11 mouse cellular contexts compared by ENCODE assay signal in the genomic region with DNA sequence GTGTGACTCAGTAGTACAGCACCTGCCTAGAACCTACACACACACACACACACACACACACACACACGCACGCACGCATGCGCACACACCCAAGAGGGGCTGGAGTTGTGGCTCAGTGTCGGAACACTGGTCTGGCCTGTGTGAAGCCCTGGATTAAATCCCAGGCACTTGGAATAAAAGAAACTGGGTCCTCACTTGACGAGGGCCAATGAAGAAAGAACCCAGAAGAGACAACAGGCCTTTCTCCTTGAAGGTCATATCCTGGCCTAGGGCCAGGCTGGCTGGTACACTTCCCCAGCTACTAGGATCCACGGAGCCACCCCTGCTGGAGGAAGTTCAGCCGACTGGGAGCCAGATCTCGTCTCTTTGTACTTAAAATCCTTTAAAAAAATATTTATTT. TPM values are rescaled to one million over a fixed set of nuclear protein-coding genes. Genes with fewer than 3 reads are reported as not detected.
A peak's percentile ranks its signal among the peaks of the same experiment; 100 is the strongest.
DNase-seq lines count a peak whose midpoint lies in the region; ATAC-seq and TF ChIP-seq lines count a peak whose summit lies in the region.
"Had no signal": no experiment of that assay in that cellular context is flagged by ENCODE, and none has a peak within 500 bp of the region (broad histone marks: within the 10 kb centered on the region; RNA-seq: fewer than 3 reads in every experiment).

No protein-coding gene starts in this region.

- DNase-seq in frontal cortex, postnatal 25 days (ENCODE audit: low spot score in 2 of 2) = no peak
- DNase-seq in ovary, postnatal 36 days (ENCODE audit: low spot score) = peak; percentile 18
- DNase-seq in ovary, postnatal 14 days (ENCODE audit: low spot score) = no peak
- DNase-seq in gastrocnemius, postnatal 4 days (ENCODE audit: low spot score in 2 of 2) = no peak

- WGBS in hindbrain, embryonic 16.5 days = 66% methylated on average over 9 of the region's 9 CpGs
- 36% methylated on average over 9 of the region's 9 CpGs for WGBS in olfactory bulb, adult 2 months

- peaks cover 27% of the 10 kb centered on the region for H3K36me3 ChIP-seq in hindbrain, embryonic 16.5 days (ENCODE audit: control insufficient read depth, insufficient read depth, low read length)

- peak overlapping the region; percentile 74 for H3K27ac ChIP-seq in hindbrain, embryonic 16.5 days (ENCODE audit: low read depth, low read length)
- peak overlapping the region; percentile 76 for H3K27ac ChIP-seq in olfactory bulb, adult 2 months (ENCODE audit: insufficient read depth, low read depth, low read length)
- H3K27ac ChIP-seq: liver, embryonic 14.5 days; midbrain, embryonic 12.5 days had no signal

- H3K4me1 ChIP-seq in hindbrain, embryonic 16.5 days (ENCODE audit: control insufficient read depth, insufficient read depth, low read depth, low read length) = peaks cover 25% of the 10 kb centered on the region
- peaks cover 29% of the 10 kb centered on the region for H3K4me1 ChIP-seq in olfactory bulb, adult 2 months (ENCODE audit: control insufficient read depth, insufficient read depth, low read length)

- H3K27me3 ChIP-seq in hindbrain, embryonic 16.5 days (replicated peaks; ENCODE audit: control insufficient read depth, insufficient read depth, low read length) = no peaks in the 10 kb centered on the region
- H3K27me3 ChIP-seq: midbrain, embryonic 12.5 days had no signal

- H3K9me3 ChIP-seq in hindbrain, embryonic 16.5 days (ENCODE audit: control insufficient read depth, low read length) = no peaks in the 10 kb centered on the region
- H3K9me3 ChIP-seq: midbrain, embryonic 12.5 days had no signal

- H3K4me3 ChIP-seq in hindbrain, embryonic 16.5 days (ENCODE audit: low read length) = no peak overlapping the region
- no peak overlapping the region for H3K4me3 ChIP-seq in olfactory bulb, adult 2 months (ENCODE audit: insufficient read depth, low read depth, low read length)
- H3K4me3 ChIP-seq: erythroblast, embryonic 14.5 days; midbrain, embryonic 12.5 days had no signal

- peak; percentile 13; the same call in 1 of the 2 replicates for ATAC-seq in frontal cortex, adult (ENCODE audit: low TSS enrichment)
- ATAC-seq in hindbrain, embryonic 16.5 days = peak; percentile 72

- TF ChIP-seq CTCF in olfactory bulb, adult 2 months (IDR thresholded peaks at IDR 0.05; ENCODE audit: insufficient read depth, low read depth, low read length) = no peak

- H3K9ac ChIP-seq in hindbrain, embryonic 16.5 days (ENCODE audit: low read depth, low read length) = no peak overlapping the region
- H3K9ac ChIP-seq: liver, embryonic 14.5 days; midbrain, embryonic 12.5 days had no signal

- no peak overlapping the region for H3K4me2 ChIP-seq in hindbrain, embryonic 16.5 days (ENCODE audit: low read length)
- H3K4me2 ChIP-seq: midbrain, embryonic 12.5 days had no signal

- TF ChIP-seq POLR2A in olfactory bulb, adult 2 months (IDR thresholded peaks at IDR 0.05; ENCODE audit: insufficient read depth, low read depth, low read length) = no peak

RNA-seq across cellular contexts. Expression of gene Clip2, which starts 20.6 kb away (rescaled TPM):
- polyA plus RNA-seq in hindbrain, embryonic 16.5 days (2015; fragmentation: Nextera tagmentation; extraction: Ambion mirVana) = 14.4 and 15.8 TPM in 2 replicates
- polyA plus RNA-seq in olfactory bulb, adult 2 months (2012; ENCODE audit: insufficient read depth, insufficient read length, low replicate concordance, missing spikeins) = not detected in 2 replicates
- 10 to 100 TPM; 15.8 to 17.6 TPM for total RNA-seq in gastrocnemius, postnatal 4 days (2021)

RNA-seq across cellular contexts. Expression of gene Syna, which starts 28.4 kb away (rescaled TPM):
- polyA plus RNA-seq in hindbrain, embryonic 16.5 days (2015; fragmentation: Nextera tagmentation; extraction: Ambion mirVana) = 0.22 and 0.45 TPM in 2 replicates
- not detected in 2 replicates for polyA plus RNA-seq in olfactory bulb, adult 2 months (2012; ENCODE audit: insufficient read depth, insufficient read length, low replicate concordance, missing spikeins)
- not detected for total RNA-seq in gastrocnemius, postnatal 4 days (2021)
- total RNA-seq: common myeloid progenitor, adult 5-6 weeks had no signal
- polyA plus RNA-seq: erythroblast, embryonic 14.5 days; liver, embryonic 14.5 days had no signal

RNA-seq across cellular contexts. Expression of gene Rfc2, which starts 49.6 kb away (rescaled TPM):
- 189 and 192 TPM in 2 replicates for polyA plus RNA-seq in hindbrain, embryonic 16.5 days (2015; fragmentation: Nextera tagmentation; extraction: Ambion mirVana)
- not detected in 2 replicates for polyA plus RNA-seq in olfactory bulb, adult 2 months (2012; ENCODE audit: insufficient read depth, insufficient read length, low replicate concordance, missing spikeins)
- total RNA-seq in gastrocnemius, postnatal 4 days (2021) = 10 to 100 TPM; 42.6 to 45.0 TPM

Comparison
In these comparisons a context has a peak if more than half of its experiments do, and no peak if none do; other contexts are left out.
1. RNA of gene Clip2, which starts 20.6 kb away (polyA plus RNA-seq): 14.4 to 15.8 TPM in hindbrain, embryonic 16.5 days; not detected in olfactory bulb, adult 2 months; every median in the first group is over 10 times any median in the second.
2. RNA of gene Rfc2, which starts 49.6 kb away (polyA plus RNA-seq): 189 to 192 TPM in hindbrain, embryonic 16.5 days; not detected in olfactory bulb, adult 2 months; every median in the first group is over 100 times any median in the second.